Comparison of ENCODE assay signal across 18 mouse cellular contexts in genomic region chr10:85501966-85502566, GRCm38 (mm10).
DNase-seq lines count a peak whose midpoint lies in the region; ATAC-seq and TF ChIP-seq lines count a peak whose summit lies in the region.
"Had no signal": no experiment of that assay in that cellular context is flagged by ENCODE, and none has a peak within 500 bp of the region (broad histone marks: within the 10 kb centered on the region; RNA-seq: fewer than 3 reads in every experiment).

No protein-coding gene starts in this region.

- H3K9ac ChIP-seq in kidney, embryonic 14.5 days (ENCODE audit: low read depth, low read length): no peak overlapping the region
- H3K9ac ChIP-seq in intestine, embryonic 16.5 days (ENCODE audit: low read depth, low read length): no peak overlapping the region
- H3K9ac ChIP-seq: hindbrain, embryonic 14.5 days; lung, embryonic 15.5 days; midbrain, embryonic 12.5 days had no signal

- peak overlapping the region; percentile 42; the same call in 1 of the 2 replicates for H3K27ac ChIP-seq in kidney, embryonic 14.5 days (ENCODE audit: low read depth, low read length)
- H3K27ac ChIP-seq in bone marrow, adult 2 months (ENCODE audit: control insufficient read depth, insufficient read depth, low read depth, low read length, poor library complexity): peak overlapping the region; percentile 7; the same call in 1 of the 2 replicates
- H3K27ac ChIP-seq in limb, embryonic 10.5 days: peak overlapping the region; percentile 4; the same call in 1 of the 2 replicates
- H3K27ac ChIP-seq in intestine, embryonic 16.5 days (ENCODE audit: low read length): no peak overlapping the region
- H3K27ac ChIP-seq: forebrain, embryonic 10.5 days; hindbrain, embryonic 14.5 days; lung, embryonic 15.5 days; midbrain, embryonic 12.5 days had no signal

- TF ChIP-seq CTCF in bone marrow, adult 2 months (IDR thresholded peaks at IDR 0.05; ENCODE audit: control insufficient read depth, insufficient read depth, low read length): no peak

- DNase-seq in kidney, postnatal 25 days: no peak
- DNase-seq in 416B (ENCODE audit: low read depth): peak; percentile 44
- no peak for DNase-seq in limb, embryonic 10.5 days (ENCODE audit: low spot score)
- DNase-seq in frontal cortex, postnatal 10 days (ENCODE audit: low spot score in 2 of 2): no peak
- DNase-seq: adrenal gland, postnatal 10 days; cerebellum, postnatal 14 days; kidney, adult 2 months; liver; thymus, postnatal 36 days had no signal

- no peaks in the 10 kb centered on the region for H3K27me3 ChIP-seq in kidney, embryonic 14.5 days (ENCODE audit: control insufficient read depth, insufficient read depth, low read length)
- H3K27me3 ChIP-seq in limb, embryonic 10.5 days (ENCODE audit: low read depth, poor library complexity, severe bottlenecking): no peaks in the 10 kb centered on the region
- no peaks in the 10 kb centered on the region for H3K27me3 ChIP-seq in intestine, embryonic 16.5 days (replicated peaks; ENCODE audit: control insufficient read depth, insufficient read depth, low read length)
- H3K27me3 ChIP-seq: lung, embryonic 15.5 days; midbrain, embryonic 12.5 days had no signal

- no peak overlapping the region for H3K4me3 ChIP-seq in kidney, embryonic 14.5 days (ENCODE audit: low read length)
- no peak overlapping the region for H3K4me3 ChIP-seq in bone marrow, adult 2 months (replicated peaks; ENCODE audit: control insufficient read depth, low read depth, low read length)
- H3K4me3 ChIP-seq in limb, embryonic 10.5 days: no peak overlapping the region
- H3K4me3 ChIP-seq in intestine, embryonic 16.5 days (ENCODE audit: low read length): no peak overlapping the region
- H3K4me3 ChIP-seq: forebrain, embryonic 10.5 days; lung, embryonic 15.5 days; midbrain, embryonic 12.5 days; myocyte had no signal

- H3K4me2 ChIP-seq in kidney, embryonic 14.5 days (replicated peaks; ENCODE audit: low read depth, low read length): no peak overlapping the region
- no peak overlapping the region for H3K4me2 ChIP-seq in intestine, embryonic 16.5 days (ENCODE audit: low read depth, low read length)
- H3K4me2 ChIP-seq: hindbrain, embryonic 14.5 days; lung, embryonic 15.5 days; midbrain, embryonic 12.5 days had no signal

- TF ChIP-seq POLR2A in bone marrow, adult 2 months (IDR thresholded peaks at IDR 0.05; ENCODE audit: borderline replicate concordance, control insufficient read depth, low read depth, low read length): no peak

- 19% methylated on average over 5 of the region's 5 CpGs for WGBS in kidney, embryonic 14.5 days
- WGBS in bone marrow, adult 2 months: 18% methylated on average over 5 of the region's 5 CpGs
- 37% methylated on average over 5 of the region's 5 CpGs for WGBS in limb, embryonic 10.5 days
- WGBS in intestine, embryonic 16.5 days: 66% methylated on average over 5 of the region's 5 CpGs

- no peaks in the 10 kb centered on the region for H3K36me3 ChIP-seq in kidney, embryonic 14.5 days (ENCODE audit: control insufficient read depth, insufficient read depth, low read length)
- no peaks in the 10 kb centered on the region for H3K36me3 ChIP-seq in limb, embryonic 10.5 days
- H3K36me3 ChIP-seq in intestine, embryonic 16.5 days (ENCODE audit: control insufficient read depth, insufficient read depth, low read length): no peaks in the 10 kb centered on the region
- H3K36me3 ChIP-seq: forebrain, embryonic 10.5 days; lung, embryonic 15.5 days; midbrain, embryonic 12.5 days had no signal

- peaks cover 10% of the 10 kb centered on the region; the same call in 1 of the 2 replicates for H3K4me1 ChIP-seq in kidney, embryonic 14.5 days (ENCODE audit: control insufficient read depth, insufficient read depth, low read length)
- H3K4me1 ChIP-seq in bone marrow, adult 2 months (ENCODE audit: control insufficient read depth, insufficient read depth, low read length): peaks cover 2% of the 10 kb centered on the region; the same call in 1 of the 2 replicates
- H3K4me1 ChIP-seq in limb, embryonic 10.5 days: peaks cover 60% of the 10 kb centered on the region
- no peaks in the 10 kb centered on the region for H3K4me1 ChIP-seq in intestine, embryonic 16.5 days (ENCODE audit: control insufficient read depth, insufficient read depth, low read length)
- H3K4me1 ChIP-seq: midbrain, embryonic 12.5 days had no signal

- H3K9me3 ChIP-seq in kidney, embryonic 14.5 days (ENCODE audit: control insufficient read depth, low read length): no peaks in the 10 kb centered on the region
- no peaks in the 10 kb centered on the region for H3K9me3 ChIP-seq in limb, embryonic 10.5 days (replicated peaks)
- no peaks in the 10 kb centered on the region for H3K9me3 ChIP-seq in intestine, embryonic 16.5 days (ENCODE audit: control insufficient read depth, low read length)
- H3K9me3 ChIP-seq: forebrain, embryonic 10.5 days; lung, embryonic 15.5 days; midbrain, embryonic 12.5 days had no signal

- peak; percentile 18; the same call in 1 of the 2 replicates for ATAC-seq in kidney, embryonic 14.5 days (ENCODE audit: low FRiP score, low TSS enrichment)
- ATAC-seq in monocyte, adult 5-6 weeks (replicated peaks; ENCODE audit: insufficient number of reproducible peaks, low FRiP score, low TSS enrichment, poor library complexity, severe bottlenecking): no peak
- ATAC-seq in intestine, embryonic 16.5 days: no peak
